Mouse (Mus musculus): ENCODE measurements at regions not wholly inside any gene's neighbourhood (a gene's known extent, or its start where the extent isn't known, plus 50 kb on each side); places are given as distances from the start of the nearest gene placed in this dataset.

- no peak for TF ChIP-seq EP300 (IDR thresholded peaks at IDR 0.05; ENCODE audit: low read depth)
- no peak for TF ChIP-seq CTCF (IDR thresholded peaks at IDR 0.05; ENCODE audit: low read depth)
These were observed 113.8 kb upstream of the Spdye4c start for GRCm38 (mm10) chr2:128477242-128477641.
